Mouse (Mus musculus) embryonic facial prominence, embryonic 15.5 days (tissue): Measurements from ENCODE around the gene Lrrc66. TPM values are rescaled to one million over a fixed set of nuclear protein-coding genes. Genes with fewer than 3 reads are reported as not detected.

Source experiments
- ATAC-seq: fragments of 200-750 bp; cut with Nextera tagmentation; 2 replicates; pipeline ENCODE4 v1.8.0; 2017; ENCODE audit warnings: low read depth, moderate TSS enrichment; ENCODE audit not compliant: insufficient number of reproducible peaks, low FRiP score, low TSS enrichment
- H3K27ac ChIP-seq: fragments of 300-500 bp; sonication (generic); replicated peaks from 2 replicates; pipeline ENCODE4 v1.5.1; 2015; ENCODE audit warnings: mild to moderate bottlenecking, inconsistent platforms
- H3K27me3 ChIP-seq: fragments of 300-500 bp; sonication (generic); 2 replicates; pipeline ENCODE4 v1.6.1; 2015; ENCODE audit warnings: inconsistent platforms
- H3K36me3 ChIP-seq: fragments of 300-500 bp; sonication (generic); 2 replicates; pipeline ENCODE4 v1.6.1; 2015; ENCODE audit warnings: mild to moderate bottlenecking, inconsistent platforms
- H3K4me1 ChIP-seq: fragments of 300-500 bp; sonication (generic); 2 replicates; pipeline ENCODE4 v1.6.1; 2015; ENCODE audit warnings: inconsistent platforms
- H3K4me2 ChIP-seq: fragments of 300-500 bp; sonication (generic); replicated peaks from 2 replicates; pipeline ENCODE4 v1.6.1; 2015; ENCODE audit warnings: mild to moderate bottlenecking, inconsistent platforms
- H3K4me3 ChIP-seq: fragments of 300-500 bp; sonication (generic); replicated peaks from 2 replicates; pipeline ENCODE4 v1.5.1; 2015; ENCODE audit warnings: mild to moderate bottlenecking, inconsistent platforms
- H3K9ac ChIP-seq: fragments of 300-500 bp; sonication (generic); 2 replicates; pipeline ENCODE4 v1.6.1; 2015; ENCODE audit warnings: inconsistent platforms
- H3K9me3 ChIP-seq: fragments of 300-500 bp; sonication (generic); replicated peaks from 2 replicates; pipeline ENCODE4 v1.6.1; 2016; ENCODE audit warnings: inconsistent platforms
- WGBS: fragments of 180-500 bp; shearing (Covaris S2); methylation state at CpG from one replicate; pipeline ENCODE4 v1.1.7; 2015; 5-methylcytosine and 5-hydroxymethylcytosine counted together
- polyA plus RNA-seq: library from polyadenylated mRNA; unstranded; fragments of >200 nt; fragmentation: Nextera tagmentation; extraction: Ambion mirVana; gene quantifications from 2 replicates; pipeline ENCODE4 v1.2.1, GENCODE M21; 2015

Gene Lrrc66
- polyA plus RNA-seq, 1 experiment from 2014 or later: not detected

GRCm38 (mm10) chr5:73613296-73613695 lies 19.0 kb downstream of the Lrrc66 start:
- no peak for ATAC-seq
- H3K36me3 ChIP-seq: no peaks in the 10 kb centered on the region
- H3K4me1 ChIP-seq: no peaks in the 10 kb centered on the region
- no peaks in the 10 kb centered on the region for H3K9me3 ChIP-seq
- no peak overlapping the region for H3K27ac ChIP-seq
- no peak overlapping the region for H3K9ac ChIP-seq
- WGBS: 91% methylated on average over 8 of the region's 8 CpGs
- no peak overlapping the region for H3K4me2 ChIP-seq
- H3K4me3 ChIP-seq: no peak overlapping the region
- H3K27me3 ChIP-seq: no peaks in the 10 kb centered on the region

- Histone ChIP-seq H3K36me3 (no peaks in the 10 kb centered on the region), H3K4me2 (no peak overlapping the region), H3K9me3 (no peaks in the 10 kb centered on the region; the same call in 1 of the 2 replicates), H3K4me1 (no peaks in the 10 kb centered on the region), H3K27me3 (no peaks in the 10 kb centered on the region), H3K27ac (no peak overlapping the region), H3K9ac (no peak overlapping the region), H3K4me3 (no peak overlapping the region)
- ATAC-seq: no peak
- 91% methylated on average over 4 of the region's 4 CpGs for WGBS
Measured at GRCm38 (mm10) chr5:73611071-73611470, 21.3 kb downstream of the Lrrc66 start.

DNA sequence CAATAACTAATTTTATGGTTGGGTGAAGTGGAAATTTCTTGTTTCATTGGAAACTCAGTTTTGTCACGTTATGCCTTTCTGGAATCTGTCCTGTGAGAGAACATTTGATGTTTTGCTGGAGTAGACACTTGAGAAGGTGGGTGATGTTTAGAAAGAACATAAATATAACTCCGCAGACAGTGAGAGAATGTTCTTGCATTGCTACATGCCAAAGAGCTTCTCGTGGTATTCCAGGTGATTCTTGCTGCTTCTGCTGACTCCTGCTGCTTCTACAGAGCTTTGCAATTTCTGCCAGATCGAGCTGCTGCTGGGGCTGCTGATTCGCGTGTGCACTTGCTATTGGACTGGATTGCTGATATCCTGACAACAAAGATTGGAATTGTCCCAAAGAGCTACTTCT lies 27.4 kb downstream of the Lrrc66 start:
- no peak for ATAC-seq
- H3K9ac ChIP-seq: no peak overlapping the region
- H3K9me3 ChIP-seq: no peaks in the 10 kb centered on the region; the same call in 1 of the 2 replicates
- H3K27me3 ChIP-seq: no peaks in the 10 kb centered on the region
- no peak overlapping the region for H3K4me2 ChIP-seq
- no peak overlapping the region for H3K27ac ChIP-seq
- 85% methylated on average over 6 of the region's 6 CpGs for WGBS
- no peaks in the 10 kb centered on the region for H3K36me3 ChIP-seq
- H3K4me1 ChIP-seq: no peaks in the 10 kb centered on the region
- H3K4me3 ChIP-seq: no peak overlapping the region

DNA sequence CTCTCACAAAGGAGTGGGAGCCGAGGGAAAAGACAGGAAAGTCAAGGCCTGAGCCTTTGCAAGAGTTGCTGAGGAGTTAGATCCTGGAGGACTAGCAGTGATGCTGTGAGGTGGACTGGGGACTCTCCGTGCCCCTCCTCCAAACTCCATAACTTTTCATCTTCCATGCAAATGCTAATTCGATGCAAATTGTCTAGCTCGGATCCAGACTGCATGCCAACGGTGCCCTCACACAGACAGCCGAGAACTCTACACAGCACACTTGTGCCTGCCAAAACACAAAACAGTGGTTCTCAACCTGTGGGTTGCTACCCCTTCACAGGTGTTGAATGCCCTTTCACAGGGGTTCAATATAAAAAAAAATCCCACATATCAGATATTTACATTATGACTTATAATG lies 27.8 kb downstream of the Lrrc66 start:
- ATAC-seq: no peak
- Histone ChIP-seq H3K4me1 (no peaks in the 10 kb centered on the region), H3K27me3 (no peaks in the 10 kb centered on the region), H3K9me3 (no peaks in the 10 kb centered on the region; the same call in 1 of the 2 replicates), H3K9ac (no peak overlapping the region), H3K4me3 (no peak overlapping the region), H3K36me3 (no peaks in the 10 kb centered on the region), H3K27ac (no peak overlapping the region), H3K4me2 (no peak overlapping the region)
- 81% methylated on average over 6 of the region's 6 CpGs for WGBS

DNA sequence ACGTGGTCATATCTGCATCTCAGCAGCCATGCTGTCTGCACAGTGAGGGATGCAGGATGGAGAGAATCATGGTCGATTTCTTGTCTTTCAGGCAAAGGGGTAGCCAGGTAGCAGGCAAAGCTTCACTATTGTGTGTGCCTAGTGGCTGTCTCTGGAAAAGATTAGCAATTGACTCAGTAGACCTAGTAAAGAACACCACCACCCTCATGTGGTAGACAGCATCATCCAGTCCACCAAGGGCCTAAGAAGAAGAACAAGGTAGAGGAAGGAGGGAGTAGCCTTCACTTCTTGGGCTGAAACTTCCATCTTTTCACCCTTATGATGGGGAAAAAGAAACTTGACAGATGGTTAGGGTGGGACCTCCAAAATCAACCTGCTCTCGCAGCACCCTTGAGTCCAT lies 29.5 kb downstream of the Lrrc66 start:
- no peak overlapping the region for H3K4me2 ChIP-seq

GRCm38 (mm10) chr5:73601361-73601763 lies 31.0 kb downstream of the Lrrc66 start:
- Histone ChIP-seq H3K36me3 (no peaks in the 10 kb centered on the region), H3K27me3 (no peaks in the 10 kb centered on the region), H3K4me3 (no peak overlapping the region), H3K4me2 (no peak overlapping the region), H3K4me1 (no peaks in the 10 kb centered on the region), H3K9ac (no peak overlapping the region), H3K27ac (no peak overlapping the region), H3K9me3 (no peaks in the 10 kb centered on the region; the same call in 1 of the 2 replicates)
- 48% methylated on average over 8 of the region's 8 CpGs for WGBS
- no peak for ATAC-seq

More for the DNA sequence above, 29.5 kb downstream of the Lrrc66 start:
- no peaks in the 10 kb centered on the region; the same call in 1 of the 2 replicates for H3K9me3 ChIP-seq
- no peak overlapping the region for H3K9ac ChIP-seq
- H3K36me3 ChIP-seq: no peaks in the 10 kb centered on the region
- H3K4me3 ChIP-seq: no peak overlapping the region
- no peak for ATAC-seq
- H3K4me1 ChIP-seq: no peaks in the 10 kb centered on the region
- no peaks in the 10 kb centered on the region for H3K27me3 ChIP-seq
- no peak overlapping the region for H3K27ac ChIP-seq
- 83% methylated on average over 3 of the region's 3 CpGs for WGBS

- H3K4me2 ChIP-seq: no peak overlapping the region
- 68% methylated on average over 2 of the region's 2 CpGs for WGBS
- H3K36me3 ChIP-seq: no peaks in the 10 kb centered on the region
- H3K27ac ChIP-seq: no peak overlapping the region
- H3K4me3 ChIP-seq: no peak overlapping the region
- H3K9ac ChIP-seq: no peak overlapping the region
- no peaks in the 10 kb centered on the region for H3K4me1 ChIP-seq
- ATAC-seq: no peak
- no peaks in the 10 kb centered on the region for H3K9me3 ChIP-seq
- no peaks in the 10 kb centered on the region for H3K27me3 ChIP-seq
Measured at GRCm38 (mm10) chr5:73599991-73600390, 32.3 kb downstream of the Lrrc66 start.

GRCm38 (mm10) chr5:73598943-73599695 lies 33.2 kb downstream of the Lrrc66 start:
- Histone ChIP-seq H3K4me3 (no peak overlapping the region), H3K9ac (no peak overlapping the region), H3K36me3 (no peaks in the 10 kb centered on the region), H3K4me2 (no peak overlapping the region), H3K27me3 (no peaks in the 10 kb centered on the region), H3K4me1 (no peaks in the 10 kb centered on the region), H3K9me3 (no peaks in the 10 kb centered on the region), H3K27ac (no peak overlapping the region)
- WGBS: 60% methylated on average over 5 of the region's 5 CpGs
- ATAC-seq: no peak

GRCm38 (mm10) chr5:73587119-73587518 lies 45.2 kb downstream of the Lrrc66 start:
- no peaks in the 10 kb centered on the region for H3K9me3 ChIP-seq
- no peak for ATAC-seq
- 64% methylated on average over 3 of the region's 3 CpGs for WGBS
- no peaks in the 10 kb centered on the region for H3K4me1 ChIP-seq
- H3K27me3 ChIP-seq: no peaks in the 10 kb centered on the region
- no peak overlapping the region for H3K4me3 ChIP-seq
- no peak overlapping the region for H3K4me2 ChIP-seq
- no peak overlapping the region for H3K9ac ChIP-seq
- no peak overlapping the region for H3K27ac ChIP-seq
- no peaks in the 10 kb centered on the region for H3K36me3 ChIP-seq

DNA sequence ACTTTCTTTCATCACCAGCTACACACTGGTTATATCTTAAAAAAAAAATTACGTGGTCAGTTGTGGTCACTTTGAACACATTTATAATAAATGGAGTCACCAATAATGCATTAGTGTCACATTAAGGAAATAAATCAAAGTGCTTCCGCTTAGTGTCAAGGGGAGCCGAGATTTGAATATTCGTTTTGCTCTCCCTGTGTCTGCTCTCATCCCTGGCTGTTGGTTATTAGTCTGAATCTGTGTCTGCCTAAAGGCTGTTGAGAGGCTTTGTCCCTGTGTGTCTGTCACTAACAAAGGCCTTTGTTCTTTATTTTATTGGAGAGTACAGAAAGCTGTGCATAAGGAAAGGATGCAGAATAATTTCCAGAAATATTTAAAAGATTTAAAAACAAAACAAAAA lies 45.7 kb downstream of the Lrrc66 start:
- no peaks in the 10 kb centered on the region for H3K9me3 ChIP-seq
- WGBS: 68% methylated on average over 4 of the region's 4 CpGs
- H3K4me1 ChIP-seq: no peaks in the 10 kb centered on the region

GRCm38 (mm10) chr5:73585212-73586115 lies 46.9 kb downstream of the Lrrc66 start:
- no peaks in the 10 kb centered on the region for H3K27me3 ChIP-seq
- no peak overlapping the region for H3K4me3 ChIP-seq
- no peaks in the 10 kb centered on the region for H3K9me3 ChIP-seq
- H3K4me2 ChIP-seq: no peak overlapping the region
- WGBS: 28% methylated on average over 7 of the region's 7 CpGs
- H3K27ac ChIP-seq: peak overlapping the region; percentile 35
- no peaks in the 10 kb centered on the region for H3K4me1 ChIP-seq
- H3K36me3 ChIP-seq: no peaks in the 10 kb centered on the region
- H3K9ac ChIP-seq: no peak overlapping the region
- ATAC-seq: no peak

More for the DNA sequence above, 45.7 kb downstream of the Lrrc66 start:
- H3K27me3 ChIP-seq: no peaks in the 10 kb centered on the region
- no peak for ATAC-seq
- no peak overlapping the region for H3K4me2 ChIP-seq
- H3K27ac ChIP-seq: no peak overlapping the region
- H3K4me3 ChIP-seq: no peak overlapping the region
- no peak overlapping the region for H3K9ac ChIP-seq
- H3K36me3 ChIP-seq: no peaks in the 10 kb centered on the region
